Comparison of ENCODE assay signal across 34 mouse cellular contexts in the genomic region with DNA sequence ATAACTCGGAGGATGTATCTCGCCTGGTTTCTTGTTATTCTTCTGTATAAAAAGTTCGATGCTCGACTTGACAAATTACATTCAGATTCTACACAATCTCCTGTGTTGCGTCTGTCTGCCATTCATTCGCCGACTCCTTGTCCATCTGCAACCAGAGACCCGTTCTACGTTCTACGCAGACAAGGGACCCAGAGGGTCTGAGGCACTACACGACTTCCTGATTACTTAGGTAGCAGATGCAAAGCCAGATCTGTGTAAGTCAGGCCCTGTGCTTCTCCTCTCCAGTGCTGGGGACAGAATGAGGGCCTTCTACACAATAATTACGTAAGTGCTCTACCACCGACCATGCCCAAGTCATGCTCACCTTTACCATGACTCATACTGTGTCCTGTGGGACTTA. TPM values are rescaled to one million over a fixed set of nuclear protein-coding genes. Genes with fewer than 3 reads are reported as not detected.
"Had no signal": no experiment of that assay in that cellular context is flagged by ENCODE, and none has a peak within 500 bp of the region (broad histone marks: within the 10 kb centered on the region; RNA-seq: fewer than 3 reads in every experiment).

No protein-coding gene starts in this region.

RNA-seq across cellular contexts. Expression of a gene that starts 18.0 kb away (rescaled TPM):
- total RNA-seq: common myeloid progenitor, adult 5-6 weeks; forebrain, postnatal 0 days; gastrocnemius, adult 18-20 months; gastrocnemius, adult 8-10 months; gastrocnemius, postnatal 10 days; gastrocnemius, postnatal 14 days; gastrocnemius, postnatal 25 days; gastrocnemius, postnatal 36 days; gastrocnemius, postnatal 4 days; granulocyte monocyte progenitor cell, adult 5-6 weeks; heart, adult 18-20 months; heart, adult 2 months; heart, adult 8-10 months had no signal
- polyA plus RNA-seq: cortical plate, adult 2 months; embryonic facial prominence, embryonic 10.5 days; embryonic facial prominence, embryonic 11.5 days; embryonic facial prominence, embryonic 12.5 days; embryonic facial prominence, embryonic 13.5 days; embryonic facial prominence, embryonic 14.5 days; embryonic facial prominence, embryonic 15.5 days; erythroblast, embryonic 14.5 days; forebrain, embryonic 10.5 days; forebrain, embryonic 11.5 days; forebrain, embryonic 12.5 days; forebrain, embryonic 13.5 days; forebrain, embryonic 14.5 days; forebrain, embryonic 15.5 days; forebrain, embryonic 16.5 days; forebrain, postnatal 0 days; frontal cortex, adult 2 months; gonadal fat pad, adult 2 months; heart, adult 2 months; heart, embryonic 10.5 days; heart, embryonic 11.5 days; heart, embryonic 12.5 days; heart, embryonic 13.5 days had no signal

RNA-seq across cellular contexts. Expression of a gene that starts 42.3 kb away (rescaled TPM):
- total RNA-seq: common myeloid progenitor, adult 5-6 weeks; forebrain, postnatal 0 days; gastrocnemius, adult 18-20 months; gastrocnemius, adult 8-10 months; gastrocnemius, postnatal 10 days; gastrocnemius, postnatal 14 days; gastrocnemius, postnatal 25 days; gastrocnemius, postnatal 36 days; gastrocnemius, postnatal 4 days; granulocyte monocyte progenitor cell, adult 5-6 weeks; heart, adult 18-20 months; heart, adult 2 months; heart, adult 8-10 months had no signal
- polyA plus RNA-seq: cortical plate, adult 2 months; embryonic facial prominence, embryonic 10.5 days; embryonic facial prominence, embryonic 11.5 days; embryonic facial prominence, embryonic 12.5 days; embryonic facial prominence, embryonic 13.5 days; embryonic facial prominence, embryonic 14.5 days; erythroblast, embryonic 14.5 days; forebrain, embryonic 10.5 days; forebrain, embryonic 11.5 days; forebrain, embryonic 12.5 days; forebrain, embryonic 14.5 days; forebrain, embryonic 15.5 days; forebrain, embryonic 16.5 days; forebrain, postnatal 0 days; frontal cortex, adult 2 months; gonadal fat pad, adult 2 months; heart, adult 2 months; heart, embryonic 12.5 days; heart, embryonic 13.5 days had no signal
